Mouse (Mus musculus) heart, embryonic 16.5 days (tissue): ENCODE results near the gene Foxp1. TPM values are rescaled to one million over a fixed set of nuclear protein-coding genes. Genes with fewer than 3 reads are reported as not detected.

ENCODE experiments used
- ATAC-seq: fragments of 200-750 bp; cut with Nextera tagmentation; replicated peaks from 2 replicates; pipeline ENCODE4 v1.8.0; 2017; ENCODE audit warnings: moderate number of reproducible peaks; ENCODE audit not compliant: insufficient read depth, low FRiP score; ENCODE audit errors: extremely low read depth
- H3K27ac ChIP-seq: fragments of 300-500 bp; sonication (generic); 2 replicates; pipeline ENCODE4 v1.5.1; 2014; ENCODE audit warnings: mild to moderate bottlenecking, low read length, control low read depth, moderate library complexity
- H3K27me3 ChIP-seq: fragments of 300-500 bp; sonication (generic); 2 replicates; pipeline ENCODE4 v1.6.1; 2014; ENCODE audit warnings: low read length, mixed read lengths; ENCODE audit not compliant: control insufficient read depth, insufficient read depth
- H3K36me3 ChIP-seq: fragments of 300-500 bp; sonication (generic); 2 replicates; pipeline ENCODE4 v1.6.1; 2014; ENCODE audit not compliant: control insufficient read depth, insufficient read depth
- H3K4me1 ChIP-seq: fragments of 300-500 bp; sonication (generic); 2 replicates; pipeline ENCODE4 v1.6.1; 2014; ENCODE audit warnings: low read length, mixed read lengths; ENCODE audit not compliant: control insufficient read depth, insufficient read depth
- H3K4me2 ChIP-seq: fragments of 300-500 bp; sonication (generic); 2 replicates; pipeline ENCODE4 v1.6.1; 2014; ENCODE audit warnings: low read depth, mild to moderate bottlenecking, control low read depth, low read length
- H3K4me3 ChIP-seq: fragments of 300-500 bp; sonication (generic); 2 replicates; pipeline ENCODE4 v1.5.1; 2014; ENCODE audit warnings: mild to moderate bottlenecking, control low read depth, low read length
- H3K9ac ChIP-seq: fragments of 300-500 bp; sonication (generic); 2 replicates; pipeline ENCODE4 v1.6.1; 2014; ENCODE audit warnings: low read length, control low read depth
- H3K9me3 ChIP-seq: fragments of 300-500 bp; sonication (generic); replicated peaks from 2 replicates; pipeline ENCODE4 v1.6.1; 2016; ENCODE audit warnings: low read length; ENCODE audit not compliant: control insufficient read depth
- WGBS: fragments of 180-500 bp; shearing (Covaris S2); extraction: QIAGEN DNeasy Blood & Tissue Kit; methylation state at CpG from one replicate; pipeline ENCODE4 v1.1.7; 2014; 5-methylcytosine and 5-hydroxymethylcytosine counted together
- polyA plus RNA-seq: library from polyadenylated mRNA; unstranded; fragments of >200 nt; fragmentation: Nextera tagmentation; extraction: Ambion mirVana; gene quantifications from 2 replicates; pipeline ENCODE4 v1.2.1, GENCODE M21; 2015

Gene Foxp1
- polyA plus RNA-seq, 1 experiment from 2014 or later, result 59.0 TPM

DNA sequence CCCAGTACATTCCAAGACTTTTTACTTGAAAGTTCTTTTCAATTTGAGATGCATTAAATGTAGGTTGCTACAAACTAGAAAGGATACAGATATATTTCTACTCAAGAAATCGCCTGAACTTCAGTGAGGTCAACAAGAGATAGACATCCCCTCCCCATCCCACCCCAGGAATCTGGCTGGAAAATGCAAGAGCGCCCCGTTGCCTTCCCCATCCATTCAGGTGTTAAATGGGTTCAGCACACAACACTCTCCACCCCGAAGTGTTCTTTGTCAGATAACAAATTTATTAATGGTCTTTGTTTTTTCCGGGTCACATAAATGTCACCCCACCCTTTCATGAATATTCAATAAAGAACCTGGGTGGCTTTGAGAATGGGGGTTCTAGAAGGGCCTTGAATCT lies 493.1 kb downstream of the Foxp1 start:
- H3K4me1 ChIP-seq, result peaks cover 27% of the 10 kb centered on the region

DNA sequence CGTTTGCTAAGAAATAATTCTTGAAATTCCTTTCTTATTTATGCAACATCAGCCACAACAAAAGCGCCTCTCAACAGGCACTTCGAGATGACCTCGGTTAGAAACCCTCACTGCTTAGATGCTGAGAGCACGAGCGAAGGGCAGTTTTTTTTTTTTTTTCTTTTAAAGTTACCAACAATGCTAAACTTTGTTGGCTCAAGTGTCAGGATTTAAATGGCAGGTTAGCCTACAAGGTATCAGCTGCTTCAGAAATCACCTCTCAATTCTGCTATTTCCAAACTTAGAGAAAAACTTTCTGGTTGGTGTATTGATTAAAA lies 493.6 kb downstream of the Foxp1 start:
- Histone ChIP-seq H3K4me3 (peak overlapping the region; percentile 78), H3K36me3 (no peaks in the 10 kb centered on the region), H3K27ac (peak overlapping the region; percentile 95), H3K27me3 (no peaks in the 10 kb centered on the region), H3K9ac (peak overlapping the region; percentile 92), H3K4me1 (peaks cover 32% of the 10 kb centered on the region), H3K9me3 (no peaks in the 10 kb centered on the region), H3K4me2 (peak overlapping the region; percentile 55)
- no peak for ATAC-seq
- WGBS, result 2% methylated on average over 6 of the region's 6 CpGs

More for the DNA sequence above, 493.1 kb downstream of the Foxp1 start:
- H3K9me3 ChIP-seq, result no peaks in the 10 kb centered on the region
- H3K9ac ChIP-seq, result no peak overlapping the region
- H3K27me3 ChIP-seq, result no peaks in the 10 kb centered on the region
- ATAC-seq, result no peak
- H3K4me3 ChIP-seq, result no peak overlapping the region
- no peak overlapping the region for H3K27ac ChIP-seq
- no peak overlapping the region for H3K4me2 ChIP-seq
- H3K36me3 ChIP-seq, result no peaks in the 10 kb centered on the region
- WGBS, result 52% methylated on average over 5 of the region's 5 CpGs

DNA sequence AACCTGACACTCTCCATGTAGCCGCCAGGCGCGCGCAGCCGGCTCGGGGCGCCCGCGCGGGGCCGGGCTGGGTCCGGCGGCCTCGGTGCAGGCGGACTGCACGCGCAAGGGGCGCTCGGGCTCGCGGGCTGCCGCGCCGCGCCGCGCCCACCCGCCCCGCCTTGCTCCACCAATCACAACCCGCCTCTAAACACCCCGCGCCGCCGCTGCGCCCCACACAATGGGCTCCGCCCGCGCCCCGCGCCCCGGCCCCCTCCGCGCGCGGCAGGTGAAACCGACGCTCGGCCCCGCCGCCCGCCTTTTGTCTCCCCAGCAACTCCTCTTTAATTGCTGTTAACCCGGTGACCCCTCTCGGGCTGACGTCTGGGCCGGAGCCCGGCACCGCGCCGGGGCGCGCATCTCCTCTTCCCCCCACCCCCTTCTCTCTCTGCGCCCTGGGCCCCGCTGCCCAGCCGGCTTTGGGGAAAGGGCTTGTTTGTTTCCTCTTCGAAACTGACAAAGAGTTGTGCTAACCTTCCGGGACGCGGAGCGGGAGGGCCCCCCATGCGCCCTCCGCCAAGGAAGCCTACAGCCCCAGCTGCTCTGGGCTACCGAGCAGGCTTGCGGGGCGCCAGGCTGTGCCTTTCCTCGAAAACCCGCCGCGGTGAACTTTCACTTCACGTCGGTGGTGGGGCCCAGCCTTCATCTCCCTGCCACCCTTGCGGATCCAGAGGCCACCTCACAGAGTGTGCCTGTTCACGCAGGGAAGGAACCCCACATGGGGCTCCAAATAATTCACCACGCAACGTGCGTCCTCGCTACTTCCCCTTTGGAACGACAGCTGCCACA lies 494.1 kb downstream of the Foxp1 start:
- peak; percentile 89 for ATAC-seq
- peak overlapping the region; percentile 92 for H3K9ac ChIP-seq
- no peaks in the 10 kb centered on the region for H3K36me3 ChIP-seq
- H3K4me3 ChIP-seq, result peak overlapping the region; percentile 78
- H3K27ac ChIP-seq, result peak overlapping the region; percentile 95
- H3K9me3 ChIP-seq, result no peaks in the 10 kb centered on the region
- WGBS, result under 1% methylated on average over 71 of the region's 87 CpGs
- peak overlapping the region; percentile 55 for H3K4me2 ChIP-seq
- H3K4me1 ChIP-seq, result peaks cover 37% of the 10 kb centered on the region
- H3K27me3 ChIP-seq, result no peaks in the 10 kb centered on the region

DNA sequence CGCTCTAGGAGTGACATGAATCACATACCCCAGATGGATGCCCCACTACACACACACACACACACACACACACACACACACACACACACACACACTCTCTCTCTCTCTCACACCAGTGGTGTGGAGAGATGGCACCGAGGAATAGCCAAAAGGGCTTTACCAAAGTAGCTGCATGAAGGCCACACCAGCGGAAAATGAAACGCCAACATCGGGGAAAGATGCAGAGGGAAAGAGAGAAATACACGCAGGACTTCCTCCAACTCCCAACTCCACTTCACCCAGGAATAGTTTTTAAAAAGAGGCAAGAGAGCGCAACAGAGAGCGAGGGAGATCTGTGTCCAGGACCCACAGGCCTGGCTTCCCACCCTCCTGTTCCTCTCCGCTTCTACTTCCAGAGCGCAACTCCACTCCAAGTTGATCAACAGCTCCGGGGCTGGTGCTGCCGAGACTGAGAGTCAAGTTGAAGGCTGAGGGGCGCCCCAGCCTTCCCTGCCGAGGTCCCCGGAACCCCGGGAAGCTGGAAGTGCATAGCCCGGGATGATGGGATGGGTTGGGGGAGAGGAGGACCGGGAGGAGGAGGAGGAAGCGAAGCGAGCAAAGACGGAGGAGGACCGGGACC lies 494.9 kb downstream of the Foxp1 start:
- Histone ChIP-seq H3K4me3 (peak overlapping the region; percentile 78), H3K9ac (peak overlapping the region; percentile 92), H3K36me3 (no peaks in the 10 kb centered on the region), H3K27me3 (no peaks in the 10 kb centered on the region), H3K4me1 (peaks cover 35% of the 10 kb centered on the region), H3K27ac (peak overlapping the region; percentile 95), H3K4me2 (peak overlapping the region; percentile 55), H3K9me3 (no peaks in the 10 kb centered on the region)
- peak; percentile 38 for ATAC-seq
- WGBS, result 0% methylated on average over 21 of the region's 22 CpGs

DNA sequence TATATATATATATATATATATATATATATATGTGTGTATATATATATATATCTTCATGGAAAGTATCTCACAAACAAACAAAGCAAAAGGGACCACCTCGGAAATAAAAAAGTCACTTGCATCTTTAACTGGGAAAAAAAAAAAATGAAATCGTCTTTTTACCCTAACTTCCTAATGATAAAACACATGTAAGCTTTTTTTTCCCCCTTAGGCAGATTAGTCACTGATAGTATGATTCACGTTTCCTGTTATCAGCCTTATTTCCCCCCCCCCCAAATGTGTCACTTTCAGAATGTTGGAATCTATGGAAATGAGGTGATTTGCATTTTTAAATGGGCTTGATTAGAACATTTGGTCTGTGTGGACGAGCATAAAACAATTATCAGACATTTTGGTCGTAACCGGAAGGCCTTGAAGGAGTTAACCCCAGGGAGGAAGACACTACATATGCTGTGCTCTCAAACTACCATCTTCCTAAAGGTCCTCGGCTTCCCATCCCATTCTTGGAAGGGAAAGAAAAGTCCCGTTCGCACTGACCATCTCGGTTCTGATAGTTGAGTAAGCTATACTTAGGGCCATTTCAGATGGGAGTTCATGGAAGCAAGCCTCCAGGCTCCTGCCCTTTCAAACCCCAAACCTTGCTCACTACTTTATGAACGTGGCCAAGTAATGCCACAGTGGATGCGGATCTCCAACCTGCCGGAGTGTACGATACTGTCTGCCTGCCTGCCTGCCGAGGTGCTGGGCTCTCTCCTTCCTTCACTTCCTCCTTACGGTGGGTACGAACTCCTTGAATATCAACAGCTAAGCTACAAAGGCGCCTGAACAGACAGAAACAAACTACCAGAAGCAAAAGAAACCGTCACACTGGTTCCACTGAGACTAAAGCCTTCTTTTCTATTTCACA lies 495.6 kb downstream of the Foxp1 start:
- peak overlapping the region; percentile 55 for H3K4me2 ChIP-seq
- no peak for ATAC-seq
- 9% methylated on average over 19 of the region's 19 CpGs for WGBS
- peak overlapping the region; percentile 78 for H3K4me3 ChIP-seq
- no peaks in the 10 kb centered on the region for H3K27me3 ChIP-seq
- H3K4me1 ChIP-seq, result peaks cover 35% of the 10 kb centered on the region
- peak overlapping the region; percentile 95 for H3K27ac ChIP-seq
- peak overlapping the region; percentile 92 for H3K9ac ChIP-seq
- no peaks in the 10 kb centered on the region for H3K36me3 ChIP-seq
- no peaks in the 10 kb centered on the region for H3K9me3 ChIP-seq

GRCm38 (mm10) chr6:99026040-99026439 lies 496.5 kb downstream of the Foxp1 start:
- Histone ChIP-seq H3K9me3 (no peaks in the 10 kb centered on the region), H3K27me3 (no peaks in the 10 kb centered on the region), H3K4me2 (peak overlapping the region; percentile 79), H3K4me1 (peaks cover 35% of the 10 kb centered on the region), H3K36me3 (no peaks in the 10 kb centered on the region), H3K4me3 (peak overlapping the region; percentile 49), H3K9ac (peak overlapping the region; percentile 70), H3K27ac (peak overlapping the region; percentile 47)
- WGBS, result 19% methylated on average over 3 of the region's 3 CpGs
- no peak for ATAC-seq

GRCm38 (mm10) chr6:99024588-99024987 lies 497.9 kb downstream of the Foxp1 start:
- Histone ChIP-seq H3K27ac (peak overlapping the region; percentile 50; the same call in 1 of the 2 replicates), H3K27me3 (no peaks in the 10 kb centered on the region), H3K4me2 (peak overlapping the region; percentile 79), H3K36me3 (no peaks in the 10 kb centered on the region), H3K4me1 (peaks cover 34% of the 10 kb centered on the region), H3K4me3 (peak overlapping the region; percentile 49), H3K9me3 (no peaks in the 10 kb centered on the region), H3K9ac (peak overlapping the region; percentile 52)
- ATAC-seq, result no peak
- 34% methylated on average over 9 of the region's 9 CpGs for WGBS

DNA sequence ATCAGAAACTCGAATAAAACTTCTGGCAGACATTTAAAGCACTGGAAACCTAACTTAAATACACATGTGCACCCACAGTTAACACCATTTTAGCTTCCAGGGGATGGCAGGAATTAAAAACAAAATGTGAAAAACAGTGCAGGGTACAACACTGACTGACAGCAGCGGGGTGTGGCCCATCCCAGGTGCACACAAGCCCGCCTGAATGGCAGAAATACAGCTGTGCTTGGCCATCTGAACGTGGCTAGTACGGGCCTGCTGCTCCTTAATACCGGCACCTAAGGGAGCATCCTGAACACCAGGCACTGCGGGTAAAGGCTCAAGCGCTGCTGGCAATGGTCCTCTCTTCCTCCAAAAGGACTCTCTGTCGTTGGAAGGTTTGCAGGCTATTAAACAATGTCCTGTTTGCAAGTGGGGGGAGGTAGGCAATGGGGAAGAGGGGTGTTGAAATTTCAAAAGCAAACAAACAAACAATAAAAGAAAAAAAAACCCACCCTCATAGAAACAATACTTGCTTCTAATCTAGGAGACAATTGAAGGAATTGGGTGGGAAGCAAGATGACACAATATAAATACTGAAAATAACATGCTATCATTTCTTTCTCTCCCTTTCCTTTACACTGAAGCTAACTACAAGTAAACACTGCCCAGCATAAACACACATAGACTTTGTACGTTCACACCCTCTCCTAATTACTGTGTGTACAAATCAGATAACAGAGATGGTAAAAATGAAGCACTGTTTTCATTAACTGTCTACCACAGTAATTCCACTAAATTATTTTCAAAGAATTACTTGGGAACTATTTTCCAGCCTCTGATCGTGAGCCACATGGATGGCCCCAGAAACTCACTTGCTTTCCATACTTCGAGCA lies 501.7 kb downstream of the Foxp1 start:
- no peak overlapping the region for H3K4me2 ChIP-seq
- H3K9ac ChIP-seq, result 0 out of 2 replicates have a peak overlapping the region, but pooled peaks have one; percentile 7
- peaks cover 37% of the 10 kb centered on the region for H3K4me1 ChIP-seq
- no peak for ATAC-seq
- peak overlapping the region; percentile 51; the same call in 1 of the 2 replicates for H3K27ac ChIP-seq
- H3K4me3 ChIP-seq, result no peak overlapping the region
- peaks cover 7% of the 10 kb centered on the region; the same call in 1 of the 2 replicates for H3K36me3 ChIP-seq
- no peaks in the 10 kb centered on the region for H3K27me3 ChIP-seq
- 60% methylated on average over 12 of the region's 12 CpGs for WGBS
- H3K9me3 ChIP-seq, result no peaks in the 10 kb centered on the region
